Mouse (Mus musculus) frontal cortex, adult (tissue): ENCODE measurements at regions not wholly inside any gene's neighbourhood (a gene's known extent, or its start where the extent isn't known, plus 50 kb on each side); places are given as distances from the start of the nearest gene placed in this dataset.
A peak's percentile ranks its signal among the peaks of the same experiment; 100 is the strongest.

ENCODE experiments used
- ATAC-seq: cut with Nextera tagmentation; 2 replicates; pipeline ENCODE4 v1.9.2; 2017; ENCODE audit warnings: mild to moderate bottlenecking, moderate library complexity, mixed read lengths; ENCODE audit not compliant: low TSS enrichment

GRCm38 (mm10) chr7:78123386-78123785 lies 614.4 kb downstream of the Ntrk3 start:
- no peak for ATAC-seq

- no peak for ATAC-seq
Observed at GRCm38 (mm10) chr7:78121151-78121486, 616.7 kb downstream of the Ntrk3 start.

GRCm38 (mm10) chr7:78120462-78121150 lies 617.2 kb downstream of the Ntrk3 start:
- ATAC-seq = no peak

- ATAC-seq = peak; percentile 90
Observed at GRCm38 (mm10) chr7:78119809-78120208, 618.0 kb downstream of the Ntrk3 start.

- ATAC-seq = no peak
Observed at GRCm38 (mm10) chr7:78111291-78111690, 626.5 kb downstream of the Ntrk3 start.

- ATAC-seq = no peak
Observed at GRCm38 (mm10) chr7:78103536-78104279, 634.1 kb downstream of the Ntrk3 start.

GRCm38 (mm10) chr7:78102396-78102795 lies 635.4 kb downstream of the Ntrk3 start:
- ATAC-seq = peak; percentile 95

GRCm38 (mm10) chr7:78086566-78087008 lies 651.2 kb downstream of the Ntrk3 start:
- no peak for ATAC-seq

- no peak for ATAC-seq
Observed at GRCm38 (mm10) chr7:78085783-78086565, 651.8 kb downstream of the Ntrk3 start.

GRCm38 (mm10) chr7:78079708-78080107 lies 658.1 kb downstream of the Ntrk3 start:
- ATAC-seq = no peak

- ATAC-seq = no peak
Observed at GRCm38 (mm10) chr7:78071131-78071530, 666.7 kb downstream of the Ntrk3 start.

GRCm38 (mm10) chr7:78061631-78062030 lies 676.2 kb downstream of the Ntrk3 start:
- no peak for ATAC-seq

GRCm38 (mm10) chr7:78049606-78050005 lies 688.2 kb downstream of the Ntrk3 start:
- ATAC-seq = no peak

GRCm38 (mm10) chr7:78045456-78045855 lies 692.4 kb downstream of the Ntrk3 start:
- ATAC-seq = peak; percentile 23; the same call in 1 of the 2 replicates

GRCm38 (mm10) chr7:78031032-78031431 lies 706.8 kb downstream of the Ntrk3 start:
- no peak for ATAC-seq

- peak; percentile 97 for ATAC-seq
Observed at GRCm38 (mm10) chr7:78026992-78027615, 710.7 kb downstream of the Ntrk3 start.

- no peak for ATAC-seq
Observed at GRCm38 (mm10) chr7:78023591-78023990, 714.2 kb downstream of the Ntrk3 start.

- ATAC-seq = peak; percentile 63
Observed at GRCm38 (mm10) chr7:78023075-78023474, 714.7 kb downstream of the Ntrk3 start.

- no peak for ATAC-seq
Observed at GRCm38 (mm10) chr7:78013631-78014030, 724.2 kb downstream of the Ntrk3 start.

GRCm38 (mm10) chr7:78003086-78003485 lies 734.7 kb downstream of the Ntrk3 start:
- no peak for ATAC-seq

- peak; percentile 73; the same call in 1 of the 2 replicates for ATAC-seq
Observed at GRCm38 (mm10) chr7:77993840-77994239, 744.0 kb downstream of the Ntrk3 start.

- no peak for ATAC-seq
Observed at GRCm38 (mm10) chr7:77990150-77990549, 747.7 kb downstream of the Ntrk3 start.
